Mouse (Mus musculus) right cerebral cortex, postnatal 25 days (tissue): ENCODE results near the gene Robo2.
"Not testable (repeated sequence)": the region's sequence is repeated elsewhere in the genome, so short reads cannot be mapped to it uniquely, and the experiment has no call there.

Experiments
- DNase-seq: peaks from one replicate; pipeline ENCODE4 v3.0.0; 2022

Gene Robo2

GRCm38 (mm10) chr16:74200024-74200703 lies 211.5 kb downstream of the Robo2 start:
- no peak for DNase-seq

GRCm38 (mm10) chr16:74192979-74193554 lies 218.6 kb downstream of the Robo2 start:
- DNase-seq = no peak

- DNase-seq = no peak
Observed at GRCm38 (mm10) chr16:74191621-74192020, 220.0 kb downstream of the Robo2 start.

- no peak for DNase-seq
Observed at GRCm38 (mm10) chr16:74182509-74183113, 229.0 kb downstream of the Robo2 start.

GRCm38 (mm10) chr16:74172673-74173072 lies 239.0 kb downstream of the Robo2 start:
- DNase-seq = no peak

GRCm38 (mm10) chr16:74169642-74170041 lies 242.0 kb downstream of the Robo2 start:
- no peak for DNase-seq

- DNase-seq = no peak
Observed at GRCm38 (mm10) chr16:74169121-74169520, 242.5 kb downstream of the Robo2 start.

GRCm38 (mm10) chr16:74167832-74168231 lies 243.8 kb downstream of the Robo2 start:
- no peak for DNase-seq

- no peak for DNase-seq
Observed at GRCm38 (mm10) chr16:74162041-74162440, 249.6 kb downstream of the Robo2 start.

GRCm38 (mm10) chr16:74159189-74159588 lies 252.4 kb downstream of the Robo2 start:
- no peak for DNase-seq

- DNase-seq = no peak
Observed at GRCm38 (mm10) chr16:74136181-74136580, 275.4 kb downstream of the Robo2 start.

- no peak for DNase-seq
Observed at GRCm38 (mm10) chr16:74132833-74133232, 278.8 kb downstream of the Robo2 start.

- DNase-seq = no peak
Observed at GRCm38 (mm10) chr16:74131370-74131769, 280.3 kb downstream of the Robo2 start.

GRCm38 (mm10) chr16:74128443-74128983 lies 283.1 kb downstream of the Robo2 start:
- no peak for DNase-seq

- DNase-seq = no peak
Observed at GRCm38 (mm10) chr16:74113155-74113554, 298.5 kb downstream of the Robo2 start.

GRCm38 (mm10) chr16:74111101-74111500 lies 300.5 kb downstream of the Robo2 start:
- DNase-seq = no peak

GRCm38 (mm10) chr16:74104449-74104848 lies 307.2 kb downstream of the Robo2 start:
- not testable (repeated sequence) for DNase-seq

GRCm38 (mm10) chr16:74092997-74093801 lies 318.4 kb downstream of the Robo2 start:
- no peak for DNase-seq

- peak; percentile 16 for DNase-seq
Observed at GRCm38 (mm10) chr16:74089951-74090350, 321.7 kb downstream of the Robo2 start.

- DNase-seq = no peak
Observed at GRCm38 (mm10) chr16:74084188-74084587, 327.4 kb downstream of the Robo2 start.

- no peak for DNase-seq
Observed at GRCm38 (mm10) chr16:74072671-74073070, 339.0 kb downstream of the Robo2 start.

- no peak for DNase-seq
Observed at GRCm38 (mm10) chr16:74070628-74071027, 341.0 kb downstream of the Robo2 start.

- DNase-seq = no peak
Observed at GRCm38 (mm10) chr16:74065958-74066357, 345.7 kb downstream of the Robo2 start.
